Mouse (Mus musculus) lung, embryonic 15.5 days (tissue): ENCODE measurements around the gene Plac8. TPM values are rescaled to one million over a fixed set of nuclear protein-coding genes. Genes with fewer than 3 reads are reported as not detected.

Experiments
- ATAC-seq: fragments of 200-750 bp; cut with Nextera tagmentation; 2 replicates; pipeline ENCODE4 v1.8.0; 2017; ENCODE audit warnings: moderate number of reproducible peaks, borderline replicate concordance; ENCODE audit not compliant: low FRiP score, low TSS enrichment; ENCODE audit errors: extremely low read depth
- H3K27ac ChIP-seq: fragments of 300-500 bp; sonication (generic); 2 replicates; pipeline ENCODE4 v1.5.1; 2015; ENCODE audit warnings: moderate library complexity, mild to moderate bottlenecking, inconsistent platforms
- H3K27me3 ChIP-seq: fragments of 300-500 bp; sonication (generic); 2 replicates; pipeline ENCODE4 v1.6.1; 2015; ENCODE audit warnings: inconsistent platforms
- H3K36me3 ChIP-seq: fragments of 300-500 bp; sonication (generic); 2 replicates; pipeline ENCODE4 v1.6.1; 2015; ENCODE audit warnings: inconsistent platforms
- H3K4me1 ChIP-seq: fragments of 300-500 bp; sonication (generic); 2 replicates; pipeline ENCODE4 v1.6.1; 2015; ENCODE audit warnings: inconsistent platforms
- H3K4me2 ChIP-seq: fragments of 300-500 bp; sonication (generic); 2 replicates; pipeline ENCODE4 v1.6.1; 2015; ENCODE audit warnings: inconsistent platforms, mild to moderate bottlenecking, moderate library complexity
- H3K4me3 ChIP-seq: fragments of 300-500 bp; sonication (generic); 2 replicates; pipeline ENCODE4 v1.5.1; 2015; ENCODE audit warnings: mild to moderate bottlenecking, inconsistent platforms
- H3K9ac ChIP-seq: fragments of 300-500 bp; sonication (generic); 2 replicates; pipeline ENCODE4 v1.6.1; 2015; ENCODE audit warnings: inconsistent platforms
- H3K9me3 ChIP-seq: fragments of 300-500 bp; sonication (generic); 2 replicates; pipeline ENCODE4 v1.6.1; 2016; ENCODE audit warnings: inconsistent platforms
- WGBS: fragments of 180-500 bp; shearing (Covaris S2); methylation state at CpG from one replicate; pipeline ENCODE4 v1.1.7; 2015; 5-methylcytosine and 5-hydroxymethylcytosine counted together
- polyA plus RNA-seq: library from polyadenylated mRNA; unstranded; fragments of >200 nt; fragmentation: Nextera tagmentation; extraction: Ambion mirVana; gene quantifications from 2 replicates; pipeline ENCODE4 v1.2.1, GENCODE M21; 2015

The Plac8 gene
- polyA plus RNA-seq, 1 experiment from 2014 or later = 20.7 TPM

DNA sequence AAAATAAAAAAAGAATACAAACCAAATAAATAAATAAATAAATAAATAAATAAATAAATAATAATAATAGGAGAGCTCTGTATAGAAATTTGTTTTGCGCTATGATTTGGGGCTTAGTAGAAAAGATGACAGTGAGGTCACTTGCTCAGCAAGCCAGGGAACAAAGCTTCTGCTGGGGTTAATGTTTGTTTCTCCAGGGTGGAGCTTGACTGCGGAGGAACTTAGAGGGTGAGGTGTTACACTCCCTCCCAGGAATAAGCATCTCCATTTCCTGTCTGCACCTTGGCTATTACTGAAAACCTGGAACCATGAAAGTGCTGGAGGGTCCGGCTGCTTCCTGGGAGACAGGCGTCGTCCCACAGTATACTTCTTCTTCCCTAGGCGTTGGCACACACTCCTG, 24.0 kb upstream of the Plac8 start:
- H3K27ac ChIP-seq = no peak overlapping the region
- no peaks in the 10 kb centered on the region for H3K27me3 ChIP-seq
- no peaks in the 10 kb centered on the region for H3K4me1 ChIP-seq
- 75% methylated on average over 6 of the region's 6 CpGs for WGBS
- H3K9ac ChIP-seq = no peak overlapping the region
- no peaks in the 10 kb centered on the region for H3K9me3 ChIP-seq
- no peak for ATAC-seq
- no peaks in the 10 kb centered on the region for H3K36me3 ChIP-seq
- no peak overlapping the region for H3K4me3 ChIP-seq
- no peak overlapping the region for H3K4me2 ChIP-seq

DNA sequence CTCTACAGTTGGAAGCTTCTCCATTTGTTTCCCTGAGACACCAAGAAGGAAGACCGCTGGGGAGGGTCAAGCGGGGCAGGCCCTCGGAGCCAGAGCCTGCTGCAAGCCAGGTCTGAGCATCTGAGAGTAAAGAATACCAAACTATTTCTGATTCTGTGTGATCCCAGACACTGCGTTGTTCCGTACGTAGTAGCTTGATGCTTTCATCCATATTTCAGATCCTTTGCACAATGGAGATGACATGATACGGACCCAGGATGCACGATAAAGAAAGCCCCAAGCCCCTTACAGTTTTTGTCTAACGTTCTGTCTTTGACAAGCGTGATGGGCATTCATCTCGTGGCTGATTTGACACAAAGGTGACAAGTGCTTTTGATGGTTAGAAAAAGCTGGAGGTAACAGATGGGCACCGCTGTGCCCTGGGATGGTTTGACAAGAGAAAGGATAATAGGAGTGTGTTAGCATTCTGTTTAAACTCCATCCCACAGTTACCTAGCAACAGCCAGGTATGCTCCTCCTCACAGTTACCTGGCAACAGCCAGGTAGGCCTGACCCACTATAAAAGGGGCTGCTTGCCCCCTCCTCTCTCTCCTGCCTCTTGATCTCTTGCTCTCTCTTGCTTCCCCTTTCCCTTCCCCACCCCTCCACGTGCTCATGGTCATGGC, 22.9 kb upstream of the Plac8 start:
- H3K9ac ChIP-seq = no peak overlapping the region
- H3K9me3 ChIP-seq = no peaks in the 10 kb centered on the region
- H3K36me3 ChIP-seq = no peaks in the 10 kb centered on the region
- no peak overlapping the region for H3K27ac ChIP-seq
- 81% methylated on average over 13 of the region's 13 CpGs for WGBS
- no peaks in the 10 kb centered on the region for H3K27me3 ChIP-seq
- ATAC-seq = no peak
- no peaks in the 10 kb centered on the region for H3K4me1 ChIP-seq
- no peak overlapping the region for H3K4me3 ChIP-seq
- H3K4me2 ChIP-seq = no peak overlapping the region

DNA sequence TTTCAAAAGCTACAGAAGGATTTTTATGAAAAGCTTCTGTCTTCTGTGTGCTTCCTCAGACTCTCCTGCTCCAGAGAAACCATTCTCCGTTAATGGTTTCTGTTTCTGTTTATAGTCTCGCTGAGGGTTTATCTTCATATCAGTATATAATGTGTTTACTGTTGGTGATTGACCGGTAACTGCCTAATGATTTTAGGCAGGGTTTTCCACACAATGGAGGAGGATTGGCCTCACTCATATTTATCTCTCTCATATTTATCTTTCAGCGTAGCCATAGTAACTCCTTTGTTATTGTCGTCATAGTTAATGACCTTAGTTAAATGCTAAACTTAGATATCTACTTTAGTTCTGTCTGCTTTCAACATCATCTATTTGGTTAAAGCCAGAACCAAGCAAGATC, 18.5 kb upstream of the Plac8 start:
- Histone ChIP-seq H3K4me2 (0 out of 2 replicates have a peak overlapping the region, but pooled peaks have one; percentile 3), H3K27ac (no peak overlapping the region), H3K27me3 (no peaks in the 10 kb centered on the region), H3K4me3 (no peak overlapping the region), H3K9ac (no peak overlapping the region), H3K36me3 (no peaks in the 10 kb centered on the region), H3K9me3 (no peaks in the 10 kb centered on the region), H3K4me1 (no peaks in the 10 kb centered on the region)
- WGBS = 33% methylated on average over 5 of the region's 5 CpGs
- ATAC-seq = no peak

DNA sequence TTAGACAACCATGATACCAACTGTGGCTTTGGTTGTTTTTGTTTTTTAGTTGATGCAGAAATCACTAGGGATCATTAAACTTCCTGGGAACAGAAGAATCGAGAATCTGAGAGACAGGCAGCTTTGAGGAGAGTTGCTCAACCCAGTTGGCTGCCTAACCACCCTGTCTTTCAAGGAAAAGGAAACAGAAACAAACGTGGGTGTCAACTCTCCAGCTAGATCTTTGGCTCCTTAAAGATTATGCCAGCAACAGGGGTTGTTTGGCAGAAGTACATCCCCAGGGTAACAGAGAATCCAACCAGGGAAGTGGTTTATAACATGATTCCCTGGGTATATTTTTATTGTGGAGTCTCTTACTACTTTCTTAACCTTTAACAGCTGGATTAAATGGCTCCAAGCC, 15.6 kb upstream of the Plac8 start:
- H3K4me3 ChIP-seq = no peak overlapping the region
- no peak overlapping the region for H3K27ac ChIP-seq
- no peak overlapping the region for H3K4me2 ChIP-seq
- H3K4me1 ChIP-seq = no peaks in the 10 kb centered on the region
- H3K9ac ChIP-seq = no peak overlapping the region
- no peaks in the 10 kb centered on the region for H3K27me3 ChIP-seq
- no peaks in the 10 kb centered on the region for H3K9me3 ChIP-seq
- WGBS = 41% methylated on average over 2 of the region's 2 CpGs
- no peaks in the 10 kb centered on the region for H3K36me3 ChIP-seq
- ATAC-seq = no peak

DNA sequence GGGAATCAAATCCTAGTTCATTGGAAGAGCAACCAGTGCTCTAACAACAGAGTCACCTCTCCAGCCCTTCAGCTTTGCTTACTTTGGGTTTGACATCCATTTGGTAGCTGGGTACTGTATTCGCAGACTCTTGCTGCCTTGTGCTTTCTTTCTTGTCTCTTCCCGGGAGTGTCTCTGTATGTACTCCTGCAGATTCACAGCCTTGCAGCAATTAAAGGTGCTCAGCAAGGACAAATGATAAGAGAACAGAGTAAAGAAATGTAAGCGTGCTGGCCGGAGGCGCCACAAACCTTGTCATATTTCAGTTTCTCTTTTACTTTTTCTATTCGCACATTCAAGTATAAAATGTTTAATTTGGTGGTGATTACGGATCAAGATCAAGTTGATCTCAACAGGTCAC, 15.1 kb upstream of the Plac8 start:
- H3K4me3 ChIP-seq = no peak overlapping the region
- no peaks in the 10 kb centered on the region for H3K9me3 ChIP-seq
- H3K4me1 ChIP-seq = no peaks in the 10 kb centered on the region
- no peak overlapping the region for H3K4me2 ChIP-seq
- WGBS = 85% methylated on average over 7 of the region's 7 CpGs
- no peak for ATAC-seq
- no peak overlapping the region for H3K9ac ChIP-seq
- H3K27ac ChIP-seq = no peak overlapping the region
- H3K36me3 ChIP-seq = no peaks in the 10 kb centered on the region
- H3K27me3 ChIP-seq = no peaks in the 10 kb centered on the region

DNA sequence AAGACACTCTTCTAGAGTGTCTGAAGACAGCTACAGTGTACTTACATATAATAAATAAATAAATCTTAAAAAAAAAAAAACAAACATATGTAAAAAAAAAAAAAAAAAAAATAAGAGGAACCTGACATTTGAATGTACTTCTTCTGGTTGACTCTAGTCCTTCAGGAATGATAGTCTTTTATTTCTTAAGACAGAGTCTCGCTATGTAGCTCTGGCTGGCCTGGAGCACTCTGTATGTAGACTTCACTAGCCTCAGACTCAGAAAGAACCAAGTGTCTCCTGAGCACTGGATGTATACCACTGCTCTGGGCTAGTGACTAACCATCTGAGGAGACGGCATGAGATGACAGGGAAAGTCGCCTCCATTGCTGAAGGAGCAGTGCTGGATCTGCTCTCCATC, 13.6 kb upstream of the Plac8 start:
- no peaks in the 10 kb centered on the region for H3K36me3 ChIP-seq
- no peak overlapping the region for H3K27ac ChIP-seq
- H3K9ac ChIP-seq = no peak overlapping the region
- no peak for ATAC-seq
- no peaks in the 10 kb centered on the region for H3K27me3 ChIP-seq
- H3K9me3 ChIP-seq = no peaks in the 10 kb centered on the region
- no peak overlapping the region for H3K4me3 ChIP-seq
- no peaks in the 10 kb centered on the region for H3K4me1 ChIP-seq
- no peak overlapping the region for H3K4me2 ChIP-seq
- 83% methylated on average over 3 of the region's 3 CpGs for WGBS

DNA sequence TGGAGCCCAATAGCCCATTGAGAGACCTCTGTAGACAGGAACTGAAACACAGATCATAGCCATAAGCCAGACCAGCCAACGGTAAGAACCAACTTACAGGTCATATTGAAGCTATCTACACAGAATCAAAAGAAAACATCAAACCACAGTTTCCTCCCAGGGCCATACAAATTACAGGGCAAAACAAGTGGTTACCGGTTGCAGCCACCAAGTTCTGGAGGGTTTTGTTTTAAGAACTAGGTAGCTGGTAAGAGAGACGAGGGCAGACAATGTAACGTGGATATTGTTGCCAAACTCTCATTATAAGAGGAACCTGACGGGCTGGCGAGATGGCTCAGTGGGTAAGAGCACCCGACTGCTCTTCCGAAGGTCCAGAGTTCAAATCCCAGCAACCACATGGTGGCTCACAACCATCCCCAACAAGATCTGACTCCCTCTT, 13.2 kb upstream of the Plac8 start:
- Histone ChIP-seq H3K4me3 (no peak overlapping the region), H3K9me3 (no peaks in the 10 kb centered on the region), H3K4me1 (no peaks in the 10 kb centered on the region), H3K36me3 (no peaks in the 10 kb centered on the region), H3K27ac (no peak overlapping the region), H3K9ac (no peak overlapping the region), H3K27me3 (no peaks in the 10 kb centered on the region), H3K4me2 (no peak overlapping the region)
- 86% methylated on average over 8 of the region's 8 CpGs for WGBS
- ATAC-seq = no peak

DNA sequence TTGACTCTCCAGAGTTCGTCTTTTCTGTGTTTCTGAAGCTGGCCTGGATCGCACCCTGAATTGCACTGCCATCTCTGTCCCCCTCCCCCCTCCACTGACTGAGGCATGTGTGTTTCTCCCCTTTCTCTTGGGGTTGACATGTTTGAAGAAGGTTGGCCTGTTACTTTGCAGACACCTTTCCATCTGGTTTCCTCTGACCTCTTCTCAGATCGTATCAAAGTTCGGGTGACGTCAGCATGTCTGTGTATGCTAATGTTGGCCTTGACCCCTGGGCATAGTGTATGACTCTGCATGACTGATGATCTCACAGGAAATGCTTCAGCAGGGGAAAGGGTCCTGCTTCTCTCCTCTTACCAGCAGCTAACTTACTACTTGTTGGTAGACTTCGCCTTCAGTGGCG, 11.0 kb upstream of the Plac8 start:
- Histone ChIP-seq H3K27me3 (no peaks in the 10 kb centered on the region), H3K27ac (no peak overlapping the region), H3K4me2 (no peak overlapping the region), H3K9ac (no peak overlapping the region), H3K4me3 (no peak overlapping the region), H3K36me3 (no peaks in the 10 kb centered on the region), H3K4me1 (no peaks in the 10 kb centered on the region), H3K9me3 (no peaks in the 10 kb centered on the region)
- WGBS = 65% methylated on average over 7 of the region's 7 CpGs
- ATAC-seq = no peak

DNA sequence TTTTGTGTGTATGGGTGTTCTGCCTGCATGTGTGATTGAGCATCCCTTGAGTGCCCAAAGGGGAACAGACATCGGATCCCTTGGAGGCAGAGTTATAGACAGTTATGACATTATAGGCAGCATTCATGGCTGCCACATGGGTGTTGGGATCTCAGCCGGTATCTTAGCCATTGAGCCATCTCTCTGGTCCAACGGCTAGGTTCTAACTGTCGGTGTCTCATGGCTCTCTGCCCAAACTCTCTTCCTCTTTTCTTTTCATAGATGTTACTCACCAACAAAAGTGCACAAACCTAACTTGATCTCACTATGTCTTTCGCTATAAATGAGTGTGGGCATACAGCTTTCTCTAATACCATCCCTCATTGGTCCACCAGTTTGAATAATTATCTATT, 10.4 kb upstream of the Plac8 start:
- Histone ChIP-seq H3K4me3 (no peak overlapping the region), H3K27ac (no peak overlapping the region), H3K27me3 (no peaks in the 10 kb centered on the region), H3K36me3 (no peaks in the 10 kb centered on the region), H3K4me1 (no peaks in the 10 kb centered on the region), H3K4me2 (no peak overlapping the region), H3K9me3 (no peaks in the 10 kb centered on the region), H3K9ac (no peak overlapping the region)
- no peak for ATAC-seq
- WGBS = 81% methylated on average over 5 of the region's 5 CpGs

DNA sequence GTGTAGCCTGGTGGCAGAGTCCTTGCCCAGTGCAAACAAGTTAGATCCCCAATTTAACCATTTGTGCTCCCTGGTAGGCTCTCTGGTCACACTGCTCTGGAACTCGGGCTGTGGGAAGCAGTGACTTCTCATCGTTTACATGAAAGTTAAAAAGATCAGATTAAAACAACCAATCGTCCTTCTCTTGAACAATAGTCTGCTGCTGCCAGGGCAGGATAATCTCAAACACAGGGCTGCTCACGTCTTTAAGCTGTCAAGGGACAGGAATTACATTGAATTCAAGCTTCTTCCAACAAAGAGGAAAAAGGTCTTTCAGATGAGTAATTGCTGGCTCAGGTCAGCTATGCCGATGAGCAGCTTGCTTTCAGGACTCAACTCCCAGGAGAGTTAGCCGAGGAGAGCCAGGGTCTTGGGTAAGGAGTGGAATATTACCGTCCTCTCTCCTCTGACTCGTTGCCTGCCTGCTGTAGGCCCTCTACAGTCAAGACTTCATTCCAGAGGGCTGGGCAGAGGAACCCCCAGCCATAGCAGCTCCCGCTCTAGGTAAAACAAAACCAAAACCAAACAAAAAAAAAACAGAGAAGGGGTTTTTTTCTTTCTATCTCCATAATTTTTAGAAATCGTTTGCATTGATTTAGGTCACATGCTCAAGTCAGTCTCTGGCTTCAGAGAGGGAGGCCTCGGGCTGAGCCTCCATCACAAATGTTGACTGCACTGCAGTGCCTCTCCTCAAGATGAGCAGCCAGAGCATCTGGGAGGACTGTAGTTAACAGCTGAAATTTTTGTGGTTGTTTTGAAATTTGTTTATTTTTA, 9.8 kb upstream of the Plac8 start:
- H3K4me1 ChIP-seq = no peaks in the 10 kb centered on the region
- no peaks in the 10 kb centered on the region for H3K27me3 ChIP-seq
- no peaks in the 10 kb centered on the region for H3K36me3 ChIP-seq
- no peak overlapping the region for H3K9ac ChIP-seq
- no peak overlapping the region for H3K4me3 ChIP-seq
- ATAC-seq = no peak
- H3K27ac ChIP-seq = no peak overlapping the region
- H3K9me3 ChIP-seq = no peaks in the 10 kb centered on the region
- no peak overlapping the region for H3K4me2 ChIP-seq
- 48% methylated on average over 11 of the region's 11 CpGs for WGBS

DNA sequence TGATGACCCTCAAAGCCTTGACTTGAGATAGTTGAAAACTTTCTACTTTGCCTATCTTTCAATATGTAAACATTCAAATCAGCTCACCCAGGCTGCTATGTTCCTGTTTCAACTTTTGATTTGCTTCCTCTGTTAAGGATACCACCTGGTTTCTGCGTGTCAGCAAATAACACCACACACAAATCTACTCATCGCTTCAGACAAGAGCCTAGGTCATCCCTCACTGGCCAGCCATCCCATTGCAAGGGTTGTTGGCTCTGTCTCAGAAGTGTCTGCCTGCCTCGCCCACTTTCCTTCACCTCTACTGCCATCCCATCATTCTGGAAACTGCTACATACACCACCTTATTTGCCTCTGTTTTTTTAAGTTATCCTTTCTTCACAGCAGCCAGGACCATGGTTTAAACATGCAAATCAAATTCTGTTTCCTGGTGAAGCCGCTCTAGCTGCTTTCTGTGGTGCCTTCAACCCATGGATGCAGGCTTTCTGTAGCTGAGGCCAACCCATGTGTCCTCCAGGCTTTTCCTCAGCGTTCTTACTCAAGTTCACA, 6.9 kb upstream of the Plac8 start:
- no peak overlapping the region for H3K9ac ChIP-seq
- no peak overlapping the region for H3K4me2 ChIP-seq
- 81% methylated on average over 5 of the region's 5 CpGs for WGBS
- H3K9me3 ChIP-seq = no peaks in the 10 kb centered on the region
- no peaks in the 10 kb centered on the region for H3K27me3 ChIP-seq
- H3K4me3 ChIP-seq = no peak overlapping the region
- no peaks in the 10 kb centered on the region for H3K4me1 ChIP-seq
- H3K36me3 ChIP-seq = no peaks in the 10 kb centered on the region
- no peak for ATAC-seq
- no peak overlapping the region for H3K27ac ChIP-seq

DNA sequence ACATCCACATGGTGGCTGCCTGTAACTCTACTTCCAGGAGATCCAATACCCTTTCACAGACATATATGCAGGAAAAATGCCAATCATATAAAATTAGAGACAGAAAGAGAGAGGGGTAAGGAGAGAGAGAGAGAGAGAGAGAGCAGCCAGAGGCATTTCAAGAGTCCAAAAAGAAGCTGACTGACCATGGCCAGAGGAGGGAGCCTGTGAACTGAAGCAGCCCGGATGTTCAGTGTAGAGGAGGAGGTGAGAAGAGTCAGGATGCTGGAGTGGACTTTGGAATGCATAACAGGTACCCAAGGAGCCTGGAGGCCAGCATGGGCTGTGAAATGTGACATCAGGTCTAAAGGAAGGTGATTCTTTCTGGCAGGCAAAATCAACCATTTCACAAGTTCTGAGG, 2.7 kb upstream of the Plac8 start:
- 39% methylated on average over 1 of the region's 1 CpGs for WGBS
- Histone ChIP-seq H3K27ac (no peak overlapping the region), H3K9me3 (no peaks in the 10 kb centered on the region), H3K9ac (no peak overlapping the region), H3K4me1 (peaks cover 7% of the 10 kb centered on the region; the same call in 1 of the 2 replicates), H3K4me2 (no peak overlapping the region), H3K36me3 (no peaks in the 10 kb centered on the region), H3K4me3 (no peak overlapping the region), H3K27me3 (no peaks in the 10 kb centered on the region)
- no peak for ATAC-seq
